Mouse (Mus musculus) urinary bladder, adult 18-20 months (tissue): ENCODE measurements around the gene Fgfr2.

Experiments
- DNase-seq, 2 experiments: peaks; one replicate each; pipeline ENCODE4 v3.0.0; 2022; ENCODE audit warnings: low spot score in 2 of 2, mixed read lengths in 2 of 2

The Fgfr2 gene

GRCm38 (mm10) chr7:132372752-132373513 is 750.2 kb downstream of the Fgfr2 start:
- no peak for DNase-seq

GRCm38 (mm10) chr7:132371832-132372231 is 751.3 kb downstream of the Fgfr2 start:
- DNase-seq: no peak

- DNase-seq: no peak
These were observed 753.4 kb downstream of the Fgfr2 start for GRCm38 (mm10) chr7:132369784-132370183.

GRCm38 (mm10) chr7:132368859-132369258 is 754.3 kb downstream of the Fgfr2 start:
- DNase-seq: no peak

- DNase-seq: no peak
These were observed 755.8 kb downstream of the Fgfr2 start for GRCm38 (mm10) chr7:132367344-132367743.

- no peak for DNase-seq
These were observed 757.3 kb downstream of the Fgfr2 start for GRCm38 (mm10) chr7:132365703-132366384.

- no peak for DNase-seq
These were observed 758.0 kb downstream of the Fgfr2 start for GRCm38 (mm10) chr7:132365111-132365510.

DNA sequence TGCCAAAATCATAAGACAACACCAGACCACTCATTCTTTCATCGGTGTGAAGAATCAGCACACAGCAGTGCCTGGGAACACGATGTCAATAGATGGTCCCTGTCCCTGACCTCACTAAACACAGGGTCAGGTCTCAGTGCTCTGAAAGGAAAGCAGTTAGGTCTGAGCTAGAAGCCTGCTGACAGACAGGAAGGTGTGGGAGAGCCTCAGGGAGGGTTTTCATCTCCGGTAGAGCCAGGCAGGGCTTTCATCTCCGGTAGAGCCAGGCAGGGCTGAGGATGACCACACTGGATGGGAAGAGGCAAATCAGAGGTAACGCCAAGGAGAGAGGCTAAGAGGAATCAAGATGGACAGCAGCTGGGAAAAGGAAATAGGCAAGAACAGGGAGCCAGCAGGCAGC is 758.6 kb downstream of the Fgfr2 start:
- no peak for DNase-seq

- DNase-seq: no peak
These were observed 762.8 kb downstream of the Fgfr2 start for GRCm38 (mm10) chr7:132360336-132360735.

DNA sequence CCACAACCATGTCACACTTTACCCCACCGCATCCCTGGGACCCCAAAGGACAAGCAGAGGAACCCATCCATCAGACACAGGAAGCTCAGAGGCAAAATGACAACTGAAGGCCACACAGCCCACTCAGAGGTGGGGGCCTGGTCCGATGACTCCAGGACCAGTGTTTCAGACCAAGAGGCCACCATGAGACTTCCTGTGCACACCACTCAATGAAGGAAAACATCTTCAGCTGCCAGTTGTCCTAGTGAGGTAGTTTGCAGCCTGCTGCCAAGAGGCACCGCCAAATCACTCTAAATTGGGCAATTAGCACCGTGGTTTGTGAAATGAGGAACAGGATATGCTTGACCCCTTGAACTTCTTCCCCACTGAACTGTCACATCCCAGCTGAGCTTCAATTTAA is 764.4 kb downstream of the Fgfr2 start:
- no peak for DNase-seq

- DNase-seq: no peak
These were observed 764.9 kb downstream of the Fgfr2 start for GRCm38 (mm10) chr7:132358250-132358649.

- DNase-seq: no peak
These were observed 765.3 kb downstream of the Fgfr2 start for GRCm38 (mm10) chr7:132357841-132358237.

DNA sequence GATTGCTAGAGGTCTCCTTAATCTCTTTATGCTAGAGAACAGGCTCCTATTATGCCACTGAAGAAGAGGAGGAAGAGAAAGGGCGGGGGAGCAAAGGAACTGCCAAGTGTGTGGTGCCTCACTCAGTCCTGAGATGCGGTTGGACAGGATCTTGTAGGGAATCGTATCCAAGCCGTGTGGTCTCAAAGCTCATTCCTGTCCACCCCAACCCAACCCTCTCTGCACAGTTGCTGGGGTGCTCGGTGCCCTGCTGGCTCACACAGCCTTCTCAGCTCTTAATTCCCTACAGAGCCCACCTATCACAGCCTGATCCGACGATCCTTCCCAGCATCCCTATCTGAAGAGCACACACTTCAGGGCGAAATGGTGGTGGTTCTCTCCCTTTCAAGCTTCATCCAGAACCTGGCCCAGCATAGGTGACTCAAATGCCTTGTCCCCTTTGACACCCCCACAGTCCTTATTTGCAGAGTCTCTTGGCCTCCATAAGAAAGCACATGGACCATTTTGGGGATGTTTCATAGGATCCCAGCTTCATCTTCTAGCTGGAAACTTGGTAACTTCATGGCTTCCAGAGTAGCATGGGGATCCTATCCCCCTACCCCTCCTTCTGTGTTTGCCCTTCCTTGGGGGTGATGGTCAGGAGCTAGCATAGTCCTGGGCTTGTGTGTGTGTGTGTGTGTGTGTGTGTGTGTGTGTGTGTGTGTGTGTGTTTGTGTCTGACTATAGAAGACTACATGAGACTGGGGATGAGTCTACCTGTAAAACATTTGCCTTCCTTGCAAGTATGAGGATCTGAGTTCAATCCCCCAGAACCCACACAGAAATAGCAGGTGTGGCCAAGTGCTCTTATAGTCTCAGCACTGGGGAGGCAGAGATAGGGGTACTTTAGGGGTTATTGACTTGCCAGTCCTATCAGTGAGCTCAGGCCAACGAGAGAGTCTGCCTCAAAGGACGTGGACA is 766.0 kb downstream of the Fgfr2 start:
- DNase-seq: no peak

DNA sequence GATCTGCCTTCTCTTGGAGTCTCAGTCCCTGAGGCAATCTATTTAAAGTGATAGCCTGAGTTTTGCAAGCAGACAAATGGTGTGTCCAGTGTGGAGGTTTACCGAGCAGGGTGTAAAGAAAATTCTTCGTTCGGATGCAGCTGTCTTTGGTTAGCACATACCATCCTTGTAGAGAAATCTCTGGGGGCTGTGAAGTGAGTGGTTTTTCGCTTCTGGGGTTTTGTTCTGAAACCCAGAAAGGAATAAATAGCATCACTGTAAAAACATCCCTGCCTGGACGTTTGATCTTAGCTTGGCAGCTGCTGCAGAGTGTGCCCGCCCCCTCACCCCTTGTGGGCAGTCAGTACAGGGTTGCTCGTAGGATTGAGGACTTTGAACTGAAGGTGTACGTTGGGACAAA is 767.0 kb downstream of the Fgfr2 start:
- no peak for DNase-seq

DNA sequence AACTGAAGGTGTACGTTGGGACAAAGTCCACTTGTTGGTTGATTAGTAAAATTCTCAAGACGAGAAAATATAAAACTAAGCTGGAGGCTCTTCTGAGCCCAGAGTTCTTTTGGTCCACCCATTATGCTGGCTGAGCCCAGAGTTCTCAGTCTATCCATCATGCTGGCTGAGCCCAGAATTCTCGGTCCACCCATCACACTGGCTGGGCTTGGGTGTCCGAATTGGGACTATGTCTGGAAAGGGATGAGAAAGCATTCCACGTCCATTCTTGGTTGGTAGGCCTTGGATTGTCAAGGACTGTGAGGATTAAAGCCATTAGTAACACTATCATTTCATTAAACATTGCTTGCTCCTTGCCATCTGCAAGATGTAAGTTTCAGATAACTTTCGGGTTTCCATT is 767.4 kb downstream of the Fgfr2 start:
- no peak for DNase-seq

- DNase-seq: no peak
These were observed 774.0 kb downstream of the Fgfr2 start for GRCm38 (mm10) chr7:132349075-132349572.

DNA sequence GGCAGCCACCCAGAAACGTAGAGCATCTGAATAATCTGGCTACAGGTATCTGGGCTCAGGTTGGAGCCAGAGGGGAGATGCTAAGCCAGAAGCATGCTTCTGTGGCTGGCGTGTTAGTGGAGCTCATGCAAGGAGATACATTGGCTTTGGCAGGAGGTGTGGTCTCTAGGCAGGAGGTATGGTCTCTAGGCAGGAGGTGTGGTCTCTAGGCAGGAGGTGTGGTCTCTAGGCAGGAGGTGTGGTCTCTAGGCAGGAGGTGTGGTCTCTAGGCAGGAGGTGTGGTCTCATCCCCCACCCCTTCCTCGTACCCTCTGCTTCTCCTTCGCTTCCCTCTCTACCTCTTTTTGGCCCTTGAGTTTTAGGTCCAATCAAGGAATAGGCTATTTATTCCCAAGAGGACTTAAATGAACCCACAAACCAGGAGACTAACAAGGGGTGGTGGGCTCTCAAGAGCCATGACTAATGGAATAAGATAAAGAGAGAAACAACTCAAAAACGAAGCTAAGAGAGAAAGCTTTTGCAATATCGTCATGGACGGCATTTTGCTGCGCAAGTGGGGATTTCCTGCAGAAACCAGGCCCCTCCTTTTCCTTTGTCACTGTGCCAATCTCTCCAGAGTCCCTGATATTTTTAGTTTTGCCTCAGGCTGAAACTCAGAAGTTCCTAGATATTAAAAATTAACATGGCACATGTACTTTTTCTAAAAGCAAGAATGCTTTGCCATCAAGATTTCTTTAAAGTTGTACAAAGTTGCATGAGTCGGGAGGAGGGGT is 775.7 kb downstream of the Fgfr2 start:
- DNase-seq: no peak

GRCm38 (mm10) chr7:132345526-132346070 is 777.6 kb downstream of the Fgfr2 start:
- no peak for DNase-seq

- no peak for DNase-seq
These were observed 778.5 kb downstream of the Fgfr2 start for GRCm38 (mm10) chr7:132344606-132345005.

DNA sequence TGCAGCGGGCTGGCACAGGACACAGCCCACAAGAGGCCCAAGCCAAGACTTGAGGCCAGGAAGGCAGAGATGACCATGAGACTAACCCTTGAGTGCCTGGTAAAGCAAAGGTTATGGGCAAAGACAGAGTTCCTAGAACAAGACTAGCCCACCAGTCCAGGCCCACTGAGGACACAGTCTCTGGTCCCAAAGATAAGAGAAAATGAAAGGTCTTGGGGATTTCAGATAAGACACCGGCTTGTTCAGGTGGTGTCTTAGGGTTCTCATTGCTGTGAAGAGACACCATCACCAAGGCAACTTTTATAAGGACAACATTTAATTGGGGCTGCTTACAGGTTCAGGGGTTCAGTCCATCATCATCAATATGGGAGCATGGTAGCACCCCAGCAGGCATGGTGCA is 779.2 kb downstream of the Fgfr2 start:
- DNase-seq: no peak

DNA sequence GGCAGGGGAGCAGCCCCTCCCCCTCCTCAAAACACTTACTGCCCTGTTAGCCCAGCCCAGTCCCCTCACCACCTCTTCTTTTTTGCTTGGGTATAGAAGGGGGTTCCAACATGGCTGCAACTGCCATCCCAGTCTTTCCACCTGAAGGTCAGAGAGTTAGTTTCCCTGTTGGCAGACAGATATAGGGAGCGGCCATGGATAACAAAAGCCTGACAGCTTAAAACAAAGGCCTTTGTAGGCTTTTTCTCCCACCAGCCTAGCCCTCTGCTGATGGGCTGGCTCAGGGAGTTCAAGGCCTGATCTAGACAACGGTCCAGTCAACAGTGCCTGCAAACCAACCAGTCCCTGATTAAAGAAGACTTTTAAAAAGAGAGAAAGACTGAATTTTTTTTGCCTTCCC is 780.0 kb downstream of the Fgfr2 start:
- no peak for DNase-seq
